Mouse (Mus musculus) MEL (cell line): Measurements from ENCODE around the gene Sdhaf3. TPM values are rescaled to one million over a fixed set of nuclear protein-coding genes. Genes with fewer than 3 reads are reported as not detected.

Experiments used
- DNase-seq: peaks from one replicate; pipeline ENCODE4 v3.0.0; 2011; ENCODE audit warnings: low read depth, low spot score
- H3K27ac ChIP-seq: 2 replicates; pipeline ENCODE4 v1.5.1; 2012; ENCODE audit warnings: low read depth, mild to moderate bottlenecking, control low read depth, low read length, moderate library complexity; ENCODE audit not compliant: control insufficient read depth
- H3K27me3 ChIP-seq, 2 experiments: fragments of 150-350 bp in 1 of 2; sonication (generic) in 1 of 2; 2 replicates each; pipeline ENCODE4 v1.6.1; 2012; ENCODE audit warnings: low read length in 2 of 2, mild to moderate bottlenecking in 2 of 2, improper control_type of control experiment in 1 of 2, moderate library complexity in 1 of 2; ENCODE audit not compliant: insufficient read depth in 2 of 2, control insufficient read depth in 1 of 2
- H3K36me3 ChIP-seq, 2 experiments: 2 replicates each; pipeline ENCODE4 v1.6.1; 2012 to 2014; ENCODE audit warnings: low read length in 2 of 2, improper control_type of control experiment in 1 of 2, inconsistent platforms in 1 of 2, mild to moderate bottlenecking in 1 of 2; ENCODE audit not compliant: insufficient read depth in 2 of 2, control insufficient read depth in 1 of 2
- H3K4me1 ChIP-seq, 2 experiments: fragments of 150-350 bp in 1 of 2; sonication (generic) in 1 of 2; 2 replicates each; pipeline ENCODE4 v1.6.1; 2012; ENCODE audit warnings: low read length in 2 of 2, improper control_type of control experiment in 1 of 2, mild to moderate bottlenecking in 1 of 2; ENCODE audit not compliant: insufficient read depth in 2 of 2, control insufficient read depth in 1 of 2
- H3K4me3 ChIP-seq, 2 experiments: fragments of 150-350 bp in 1 of 2; sonication (generic) in 1 of 2; 2 replicates each; pipeline ENCODE4 v1.5.1; 2012; ENCODE audit warnings: low read depth in 2 of 2, low read length in 2 of 2, mild to moderate bottlenecking in 2 of 2, moderate library complexity in 2 of 2, control low read depth in 1 of 2, improper control_type of control experiment in 1 of 2; ENCODE audit not compliant: control insufficient read depth in 1 of 2, insufficient read depth in 1 of 2
- H3K79me2 ChIP-seq: 2 replicates; pipeline ENCODE4 v1.6.1; 2012; ENCODE audit warnings: mild to moderate bottlenecking, low read length, moderate library complexity; ENCODE audit not compliant: control insufficient read depth, poor library complexity, insufficient read depth
- H3K9ac ChIP-seq: 2 replicates; pipeline ENCODE4 v1.6.1; 2012; ENCODE audit warnings: low read depth, mild to moderate bottlenecking, control low read depth, low read length, moderate library complexity; ENCODE audit not compliant: control insufficient read depth, poor library complexity, severe bottlenecking
- H3K9me3 ChIP-seq: fragments of 150-350 bp; sonication (generic); replicated peaks from 2 replicates; pipeline ENCODE4 v1.6.1; 2012; ENCODE audit warnings: mild to moderate bottlenecking, low read length, improper control_type of control experiment, moderate library complexity; ENCODE audit not compliant: insufficient read depth
- BHLHE40 ChIP-seq: IDR thresholded peaks from 2 replicates; pipeline ENCODE4 v1.6.1; 2012; ENCODE audit warnings: low read depth, mild to moderate bottlenecking, inconsistent platforms, low read length, improper control_type of control experiment, borderline replicate concordance
- CHD1 ChIP-seq: IDR thresholded peaks from 2 replicates; pipeline ENCODE4 v1.6.1; 2012; ENCODE audit warnings: low read depth, mild to moderate bottlenecking, inconsistent platforms, low read length, improper control_type of control experiment
- EP300 ChIP-seq, 2 experiments: IDR thresholded peaks; 2 replicates each; pipeline ENCODE4 v1.6.1; 2011; ENCODE audit warnings: improper control_type of control experiment in 2 of 2, low read length in 2 of 2, low read depth in 1 of 2, mild to moderate bottlenecking in 1 of 2
- GATA1 ChIP-seq: IDR thresholded peaks from 2 replicates; pipeline ENCODE4 v1.6.1; 2011; ENCODE audit warnings: low read depth, low read length, improper control_type of control experiment
- HCFC1 ChIP-seq: IDR thresholded peaks from 2 replicates; pipeline ENCODE4 v1.6.1; 2012; ENCODE audit warnings: low read depth, mild to moderate bottlenecking, inconsistent platforms, low read length, improper control_type of control experiment, moderate library complexity
- KAT2A ChIP-seq: conservative IDR thresholded peaks from 2 replicates; pipeline ENCODE4 v1.6.1; 2012; ENCODE audit warnings: low read depth, low read length, improper control_type of control experiment, inconsistent platforms
- MAZ ChIP-seq: IDR thresholded peaks from 2 replicates; pipeline ENCODE4 v1.6.1; 2012; ENCODE audit warnings: low read depth, mild to moderate bottlenecking, inconsistent platforms, low read length, improper control_type of control experiment
- MEF2A ChIP-seq: IDR thresholded peaks from 2 replicates; pipeline ENCODE4 v1.6.1; 2014; ENCODE audit warnings: low read depth, mild to moderate bottlenecking, inconsistent platforms, low read length, improper control_type of control experiment; ENCODE audit not compliant: poor library complexity, insufficient replicate concordance, severe bottlenecking; ENCODE audit errors: extremely low read depth
- MYC ChIP-seq: IDR thresholded peaks from 2 replicates; pipeline ENCODE4 v1.6.1; 2011; ENCODE audit warnings: low read depth, mild to moderate bottlenecking, low read length, improper control_type of control experiment, moderate library complexity
- NRF1 ChIP-seq: IDR thresholded peaks from 2 replicates; pipeline ENCODE4 v1.6.1; 2014; ENCODE audit warnings: low read depth, mild to moderate bottlenecking, inconsistent platforms, low read length, improper control_type of control experiment, moderate library complexity; ENCODE audit not compliant: poor library complexity, insufficient read depth, severe bottlenecking
- RAD21 ChIP-seq: IDR thresholded peaks from 2 replicates; pipeline ENCODE4 v1.6.1; 2011; ENCODE audit warnings: mild to moderate bottlenecking, low read depth, low read length, improper control_type of control experiment
- SIN3A ChIP-seq: IDR thresholded peaks from 2 replicates; pipeline ENCODE4 v1.6.1; 2012; ENCODE audit warnings: low read length, improper control_type of control experiment, inconsistent platforms
- TBP ChIP-seq: IDR thresholded peaks from 2 replicates; pipeline ENCODE4 v1.8.0; 2011; ENCODE audit warnings: low read depth, low read length, improper control_type of control experiment
- ZC3H11A ChIP-seq: IDR thresholded peaks from 2 replicates; pipeline ENCODE4 v1.6.1; 2012; ENCODE audit warnings: low read depth, mild to moderate bottlenecking, inconsistent platforms, low read length, improper control_type of control experiment
- ZKSCAN1 ChIP-seq: IDR thresholded peaks from 2 replicates; pipeline ENCODE4 v1.6.1; 2012; ENCODE audit warnings: low read depth, mild to moderate bottlenecking, inconsistent platforms, low read length, improper control_type of control experiment, moderate library complexity
- ZMIZ1 ChIP-seq: IDR thresholded peaks from 2 replicates; pipeline ENCODE4 v1.6.1; 2012; ENCODE audit warnings: low read depth, mild to moderate bottlenecking, inconsistent platforms, low read length, improper control_type of control experiment, moderate library complexity
- polyA plus RNA-seq, 2 experiments: library from polyadenylated mRNA; stranded (reverse) in 1 of 2; unstranded in 1 of 2; fragments of >175 nt in 1 of 2; fragments of >200 nt in 1 of 2; gene quantifications; 2 replicates each; pipeline versions ENCODE4 v1.2.1 to v1.2.4; 2012; ENCODE audit warnings: low replicate concordance in 2 of 2, low read depth in 1 of 2; ENCODE audit not compliant: insufficient read length in 2 of 2, insufficient read depth in 1 of 2, missing spikeins in 1 of 2
- total RNA-seq: library from RNA; depleted of rRNA; stranded (reverse); fragments of 300-350 nt; gene quantifications from 2 replicates; pipeline ENCODE4 v1.2.3, GENCODE M21; 2012

Sdhaf3 gene
- total and polyA plus RNA-seq, 3 experiments: 6.1 to 44.7 (median 7.5) TPM

DNA sequence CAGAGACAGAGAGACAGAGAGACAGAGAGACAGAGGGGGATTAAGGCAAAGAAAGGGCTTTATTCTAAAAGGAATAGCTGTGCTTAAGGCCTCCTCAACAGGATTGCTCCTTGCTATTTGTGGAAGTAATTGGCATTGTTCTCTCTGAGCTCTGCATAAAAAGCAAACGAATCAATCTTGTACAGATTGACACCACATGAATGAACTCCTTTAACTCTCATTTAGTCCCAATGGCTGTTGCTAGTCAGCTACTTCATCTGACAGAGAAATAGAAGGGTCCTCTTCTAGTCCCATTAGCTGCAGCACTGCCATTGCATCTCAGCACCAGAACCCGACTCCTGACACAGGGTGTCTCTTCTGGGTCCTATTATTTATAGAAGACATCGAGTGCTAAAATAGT, 113.0 kb downstream of the Sdhaf3 start:
- H3K9me3 ChIP-seq: no peaks in the 10 kb centered on the region
- H3K4me1 ChIP-seq: no peaks in the 10 kb centered on the region
- TF ChIP-seq MEF2A (no peak), NRF1 (no peak), HCFC1 (no peak), ZKSCAN1 (no peak), ZMIZ1 (no peak), BHLHE40 (no peak), ZC3H11A (no peak), TBP (no peak), MAZ (no peak), SIN3A (no peak)
- TF ChIP-seq, all 39 proteins: peak for 0
- Histone ChIP-seq H3K27ac (no peak overlapping the region), H3K4me3 (no peak overlapping the region), H3K36me3 (no peaks in the 10 kb centered on the region), H3K9ac (no peak overlapping the region), H3K79me2 (no peaks in the 10 kb centered on the region), H3K27me3 (no peaks in the 10 kb centered on the region)
- no peak for DNase-seq

GRCm38 (mm10) chr6:7069463-7069862, 113.7 kb downstream of the Sdhaf3 start:
- H3K27ac ChIP-seq: no peak overlapping the region
- no peaks in the 10 kb centered on the region for H3K9me3 ChIP-seq
- TF ChIP-seq RAD21: no peak
- TF ChIP-seq CHD1: no peak
- no peak for TF ChIP-seq KAT2A
- no peak for TF ChIP-seq ZMIZ1
- no peak for TF ChIP-seq MEF2A
- no peak for TF ChIP-seq GATA1

GRCm38 (mm10) chr6:7082054-7082453, 126.2 kb downstream of the Sdhaf3 start:
- TF ChIP-seq MYC (no peak), EP300 (IDR thresholded peaks at IDR 0.05; ENCODE audit: low read depth in 1 of 2, low read length in 2 of 2) (no peak)
- Histone ChIP-seq H3K79me2 (no peaks in the 10 kb centered on the region), H3K4me1 (no peaks in the 10 kb centered on the region), H3K9me3 (no peaks in the 10 kb centered on the region), H3K36me3 (no peaks in the 10 kb centered on the region), H3K27ac (no peak overlapping the region), H3K9ac (no peak overlapping the region), H3K27me3 (no peaks in the 10 kb centered on the region), H3K4me3 (no peak overlapping the region)
- DNase-seq: no peak

More at GRCm38 (mm10) chr6:7069463-7069862, 113.7 kb downstream of the Sdhaf3 start:
- H3K79me2 ChIP-seq: no peaks in the 10 kb centered on the region
- H3K4me1 ChIP-seq: no peaks in the 10 kb centered on the region
- H3K36me3 ChIP-seq: no peaks in the 10 kb centered on the region
- no peaks in the 10 kb centered on the region for H3K27me3 ChIP-seq
- H3K4me3 ChIP-seq: no peak overlapping the region
- no peak overlapping the region for H3K9ac ChIP-seq
- DNase-seq: no peak
